Mouse (Mus musculus) embryonic fibroblast, embryonic 13.5 days (primary cell): Measurements from ENCODE around the gene Il12rb1.

ENCODE experiments used
- CTCF ChIP-seq: IDR thresholded peaks from 2 replicates; pipeline ENCODE4 v1.5.1; 2011; ENCODE audit warnings: mild to moderate bottlenecking, control low read depth, low read length, moderate library complexity, borderline replicate concordance; ENCODE audit not compliant: insufficient read depth
- POLR2A ChIP-seq: IDR thresholded peaks from 2 replicates; pipeline ENCODE4 v1.6.1; 2011; ENCODE audit warnings: low read depth, mild to moderate bottlenecking, control low read depth, low read length, moderate library complexity

GRCm38 (mm10) chr8:70841147-70842072 lies 33.2 kb downstream of the Il12rb1 start:
- TF ChIP-seq CTCF (peak; percentile 75), POLR2A (no peak)
